Mouse (Mus musculus) kidney, adult 9 months (tissue): ENCODE measurements around the gene Ckb.

Source experiments
- DNase-seq: peaks from one replicate; pipeline ENCODE4 v3.0.0; 2022

The Ckb gene

GRCm38 (mm10) chr12:111691346-111691872 lies 19.3 kb upstream of the Ckb start:
- no peak for DNase-seq

DNA sequence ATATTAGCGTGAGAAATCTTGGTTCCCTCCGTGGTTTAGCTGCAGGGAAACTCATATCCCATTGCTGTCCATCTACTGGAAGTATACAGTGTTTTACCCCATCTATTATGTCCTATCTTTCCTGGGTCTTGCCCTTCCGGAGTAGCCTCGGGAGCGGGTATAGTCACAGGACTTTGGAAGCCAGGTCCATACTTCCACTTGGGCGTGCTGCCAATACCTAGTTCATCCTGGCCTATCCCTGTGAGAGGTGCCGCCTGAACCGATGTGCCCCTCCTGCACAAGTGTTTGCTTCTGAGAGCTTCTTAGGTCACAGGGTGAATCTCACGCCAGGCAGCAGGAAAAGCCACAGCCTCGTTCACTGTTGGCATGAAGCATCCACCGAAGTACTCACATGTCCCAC lies 17.3 kb upstream of the Ckb start:
- DNase-seq, result peak; percentile 77

- no peak for DNase-seq
These were observed 15.9 kb upstream of the Ckb start for GRCm38 (mm10) chr12:111688069-111688428.

GRCm38 (mm10) chr12:111687350-111688068 lies 15.4 kb upstream of the Ckb start:
- DNase-seq, result peak; percentile 94

GRCm38 (mm10) chr12:111686390-111686789 lies 14.3 kb upstream of the Ckb start:
- no peak for DNase-seq

DNA sequence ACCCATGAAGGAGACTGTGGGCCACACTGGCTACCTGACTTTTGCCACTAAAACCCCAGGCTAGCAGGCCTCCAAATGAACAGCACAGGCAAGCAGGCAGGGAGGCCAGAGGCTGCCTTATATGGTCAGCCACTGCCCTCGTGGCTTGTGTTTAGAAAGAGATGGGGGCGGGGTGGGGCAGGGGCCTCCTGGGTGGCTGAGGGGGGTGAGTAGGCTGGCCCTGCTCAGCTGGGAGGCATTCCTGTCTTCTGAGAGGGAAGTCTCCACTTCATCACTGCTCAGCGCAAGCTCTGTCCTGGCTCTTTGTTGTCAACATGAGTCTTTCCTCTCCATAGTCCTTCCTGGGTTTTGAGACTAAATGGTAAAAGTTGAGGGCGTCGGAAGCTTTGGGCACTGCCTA lies 10.7 kb upstream of the Ckb start:
- no peak for DNase-seq

DNA sequence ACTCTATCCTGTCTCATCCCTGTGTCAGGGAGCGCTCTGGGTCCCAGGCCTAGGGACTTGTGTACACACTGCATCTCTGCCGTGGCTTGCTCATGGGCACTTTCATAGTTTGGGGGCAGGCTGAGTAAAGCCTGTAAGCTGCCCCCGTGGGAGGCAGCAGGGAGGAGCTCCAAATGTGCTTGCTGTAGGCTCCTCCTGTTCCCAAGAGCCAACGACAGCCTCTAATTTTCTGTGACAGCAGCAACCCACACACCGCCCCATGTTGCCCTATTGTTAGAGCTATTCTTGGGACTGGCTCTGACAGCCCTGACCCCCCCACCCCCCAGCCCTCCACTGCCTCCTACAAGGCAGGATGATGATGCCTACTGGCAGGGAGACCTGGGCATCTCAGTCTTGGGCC lies 9.9 kb upstream of the Ckb start:
- no peak for DNase-seq

GRCm38 (mm10) chr12:111681305-111681704 lies 9.2 kb upstream of the Ckb start:
- DNase-seq, result no peak

DNA sequence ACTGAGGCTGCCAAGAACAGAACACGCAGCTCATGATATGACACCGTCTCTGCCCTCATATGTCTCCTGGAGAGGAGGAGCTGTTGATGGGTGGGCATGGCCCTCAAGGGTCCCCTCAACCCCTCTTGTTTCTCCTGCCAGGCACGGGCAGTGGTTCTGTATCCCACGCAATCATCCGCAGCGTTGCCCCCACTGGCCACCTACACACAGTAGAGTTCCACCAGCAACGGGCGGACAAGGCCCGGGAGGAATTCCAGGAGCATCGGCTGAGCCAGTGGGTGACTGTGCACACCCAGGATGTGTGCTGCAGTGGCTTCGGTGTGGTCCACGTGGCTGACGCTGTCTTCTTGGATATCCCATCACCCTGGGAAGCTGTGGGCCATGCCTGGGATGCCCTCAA lies 8.5 kb upstream of the Ckb start:
- no peak for DNase-seq

DNA sequence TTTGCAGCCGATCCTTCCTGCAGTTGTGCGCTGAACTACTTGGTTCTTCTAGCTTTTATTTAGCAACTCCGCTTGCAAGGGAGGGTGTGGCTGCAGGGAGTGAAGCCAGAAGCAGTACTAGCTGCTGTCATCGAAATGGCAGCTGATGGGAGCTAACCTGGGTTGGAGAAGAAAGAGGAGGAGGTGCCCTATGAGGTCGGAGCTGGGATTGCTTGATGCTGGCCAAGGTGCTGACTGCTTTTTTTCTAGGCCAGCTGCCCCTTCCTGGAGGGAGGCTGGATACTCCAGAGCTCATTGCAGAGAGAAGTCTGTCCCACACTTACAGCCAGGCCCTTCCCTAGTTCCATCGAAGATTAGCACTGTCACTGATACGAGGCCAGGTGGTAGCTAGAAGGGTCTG lies 6.9 kb upstream of the Ckb start:
- no peak for DNase-seq

DNA sequence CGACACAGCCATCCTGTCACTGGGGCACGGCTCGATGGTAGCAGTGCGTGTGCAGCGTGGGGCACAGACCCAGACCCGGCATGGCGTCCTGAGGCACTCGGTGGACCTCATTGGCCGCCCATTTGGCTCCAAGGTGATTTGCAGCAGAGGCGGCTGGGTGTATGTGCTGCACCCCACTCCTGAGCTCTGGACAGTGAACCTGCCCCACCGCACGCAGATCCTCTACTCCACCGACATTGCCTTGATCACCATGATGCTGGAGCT lies 6.5 kb upstream of the Ckb start:
- DNase-seq, result no peak

DNA sequence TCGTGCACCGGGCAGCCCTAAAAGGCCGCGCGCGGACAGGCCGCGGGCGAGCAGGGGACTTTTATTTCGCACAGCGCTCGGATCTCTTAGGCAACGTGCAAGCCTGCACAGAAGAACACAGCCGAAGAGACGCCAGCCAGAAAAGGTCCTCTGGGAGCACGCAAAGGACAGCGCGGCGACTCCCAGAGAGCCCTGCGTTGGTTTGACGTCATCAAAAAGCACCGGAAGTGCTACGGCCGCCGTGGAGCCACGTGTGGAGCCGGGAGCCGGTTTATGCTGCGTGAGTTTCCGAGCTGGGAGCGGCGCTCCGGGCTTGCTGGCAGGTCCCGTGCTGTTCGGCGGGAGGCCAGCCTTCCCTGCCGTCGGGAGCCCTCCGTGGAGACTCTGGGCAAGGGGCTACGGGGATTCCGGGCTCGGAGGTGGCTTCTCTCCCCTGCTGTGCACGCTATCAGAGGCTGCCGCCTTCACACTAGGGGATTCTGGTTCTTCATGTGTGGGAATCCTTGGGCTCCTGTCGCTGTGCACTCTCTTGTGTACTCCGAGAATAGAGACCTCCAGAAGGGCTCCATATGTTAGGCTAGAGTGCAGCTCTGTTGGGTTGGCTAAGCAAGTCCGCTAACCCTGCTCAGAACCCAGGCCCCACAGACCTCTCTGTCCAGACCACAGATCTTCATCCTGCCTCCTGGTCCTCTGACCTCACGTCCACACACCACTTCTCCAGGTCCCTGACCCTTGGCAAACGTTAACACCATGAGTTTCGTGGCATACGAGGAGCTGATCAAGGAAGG lies 5.9 kb upstream of the Ckb start, which contains the start of gene Trmt61a:
Trmt61a (plus strand) TSS at position 224 of the 788 bp plus-strand sequence.
- DNase-seq, result peak; percentile 91

- peak; percentile 60 for DNase-seq
These were observed 5.3 kb upstream of the Ckb start for GRCm38 (mm10) chr12:111677421-111677820.

DNA sequence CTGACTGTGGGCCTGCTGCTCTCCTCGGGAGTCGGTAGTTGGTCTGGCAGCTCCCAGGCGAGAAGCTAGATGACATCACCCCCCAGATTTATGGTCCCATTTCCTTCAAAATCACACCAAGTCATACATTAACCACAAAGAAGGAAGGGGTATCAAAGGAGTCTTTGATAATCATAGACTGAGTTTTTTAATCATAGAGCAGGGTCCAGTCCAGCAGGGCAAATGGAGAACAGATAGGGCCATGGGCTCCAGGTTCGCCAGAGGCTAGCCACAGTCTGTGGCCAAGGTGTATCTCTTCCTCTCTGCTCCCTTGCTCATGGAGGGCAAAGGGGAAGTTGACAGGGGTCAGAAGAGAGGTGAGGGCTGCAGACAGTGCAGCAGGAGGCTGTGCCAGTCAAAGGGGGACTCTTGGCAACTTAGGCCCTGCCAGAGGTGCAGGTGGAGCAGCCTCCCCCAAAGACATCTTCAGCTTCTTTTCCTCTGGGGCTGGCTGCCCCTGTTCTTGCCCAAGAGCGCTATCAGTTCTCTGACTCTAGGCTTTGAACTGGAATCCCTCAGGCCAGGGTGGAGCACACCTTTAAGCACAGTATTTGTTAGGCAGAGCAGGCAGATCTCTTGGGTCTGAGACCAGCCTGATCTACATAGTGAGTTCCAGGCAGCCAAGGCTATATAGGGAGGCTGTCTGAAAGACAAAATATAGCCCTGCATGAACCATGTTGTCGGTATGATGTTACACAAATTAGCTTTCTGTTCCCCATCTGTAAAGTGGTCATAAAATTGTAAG lies 3.9 kb upstream of the Ckb start:
- no peak for DNase-seq

GRCm38 (mm10) chr12:111674850-111675486 lies 2.8 kb upstream of the Ckb start:
- no peak for DNase-seq

DNA sequence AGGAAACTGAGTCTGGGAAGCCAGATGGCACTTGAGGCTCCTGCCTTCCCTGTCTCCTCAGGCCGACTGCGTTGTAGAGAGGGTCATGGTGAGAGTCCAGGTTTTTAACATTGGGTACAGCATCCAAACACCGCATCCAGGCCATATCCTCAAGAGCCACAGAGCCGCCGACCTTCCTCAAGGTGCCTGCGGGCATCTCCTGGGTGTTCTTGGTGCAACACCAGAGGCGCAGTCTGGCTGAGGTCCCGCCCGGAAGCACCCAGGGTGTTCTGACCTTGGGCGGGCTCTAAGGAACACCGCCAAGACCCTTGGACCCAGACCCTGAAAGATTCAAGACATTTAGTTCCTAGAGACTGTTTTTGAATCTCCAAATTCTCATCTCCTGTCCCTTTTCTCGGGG lies 443 bp upstream of the Ckb start:
- no peak for DNase-seq

- DNase-seq, result no peak
These were observed 671 bp downstream of the Ckb start for GRCm38 (mm10) chr12:111671431-111671902.

- DNase-seq, result no peak
These were observed 1.2 kb downstream of the Ckb start for GRCm38 (mm10) chr12:111670976-111671375.

- no peak for DNase-seq
These were observed 1.7 kb downstream of the Ckb start for GRCm38 (mm10) chr12:111670371-111670971.

- no peak for DNase-seq
These were observed 2.2 kb downstream of the Ckb start for GRCm38 (mm10) chr12:111669961-111670360.

DNA sequence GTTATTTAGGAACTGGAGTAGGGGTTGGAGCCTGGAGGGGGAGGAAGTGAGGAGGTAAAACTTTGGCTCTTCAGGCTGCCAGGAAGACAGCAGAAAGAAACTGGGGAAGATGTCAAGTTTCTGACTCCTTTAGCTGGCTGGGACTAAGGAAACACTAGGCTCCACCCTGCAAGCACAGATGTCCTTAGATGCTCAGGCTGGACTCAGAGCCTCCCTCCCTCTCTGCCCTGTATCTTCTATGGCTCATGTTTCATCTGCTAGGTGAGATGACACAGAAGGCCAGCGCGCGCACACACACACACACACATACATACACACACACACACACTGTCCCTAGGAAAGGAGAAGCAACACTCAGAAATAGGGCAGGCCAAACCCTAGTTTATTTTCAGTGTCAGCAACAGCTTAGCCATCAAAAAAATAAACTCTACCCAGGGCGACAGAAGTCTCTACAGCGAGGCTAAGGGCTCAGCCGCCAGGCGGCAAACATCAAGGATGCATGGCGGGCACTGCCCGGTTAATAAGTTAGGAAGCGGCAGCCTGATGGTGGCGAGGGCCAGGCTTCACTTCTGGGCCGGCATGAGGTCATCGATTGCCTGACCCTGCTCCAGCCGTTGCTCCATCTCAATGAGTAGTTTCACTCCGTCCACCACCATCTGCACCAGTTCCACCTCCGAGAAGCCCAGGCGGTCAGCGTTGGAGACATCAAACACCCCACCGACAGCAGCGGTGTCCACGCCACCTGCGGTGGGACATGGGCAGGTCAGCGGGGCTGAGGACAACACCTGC lies 2.9 kb downstream of the Ckb start:
- DNase-seq, result no peak

DNA sequence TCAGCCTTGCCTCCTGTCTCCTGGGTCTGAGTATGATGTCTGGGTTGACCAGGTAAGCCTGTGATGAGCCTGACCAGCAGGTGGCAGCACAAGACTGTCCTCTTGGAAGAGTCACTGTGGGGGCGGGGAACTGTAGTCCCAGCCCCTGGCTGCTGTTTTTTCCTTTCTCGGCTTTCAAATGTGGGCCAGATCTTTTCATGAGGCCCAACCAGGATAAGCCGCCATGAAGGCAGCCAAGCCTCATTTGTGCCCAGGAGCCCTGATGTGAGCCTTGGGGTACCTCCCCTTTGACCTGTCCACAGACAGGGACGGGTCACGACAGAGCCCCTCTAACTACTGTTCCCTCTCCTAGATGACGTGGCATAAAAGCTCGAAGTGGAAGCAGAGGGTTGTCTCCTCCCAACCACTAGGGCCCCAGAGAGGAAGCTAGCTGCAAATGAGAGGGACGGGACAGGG lies 3.7 kb downstream of the Ckb start:
- DNase-seq, result peak; percentile 97
